Mouse (Mus musculus) induced T-regulatory cell, adult 2 months (primary cell): ENCODE measurements around the gene Inafm1.
A peak's percentile ranks its signal among the peaks of the same experiment; 100 is the strongest.
"Not testable (repeated sequence)": the region's sequence is repeated elsewhere in the genome, so short reads cannot be mapped to it uniquely, and the experiment has no call there.

Experiments
- DNase-seq: peaks from one replicate; pipeline ENCODE4 v3.0.0-alpha.2; 2012; ENCODE audit warnings: low read depth

Gene Inafm1

GRCm38 (mm10) chr7:16273081-16273765 is at the start of gene Inafm1:
TSS of gene Inafm1 (minus strand) at chr7:16273617.
- DNase-seq: peak; percentile 97

- no peak for DNase-seq
Measured at GRCm38 (mm10) chr7:16320479-16320878, 47.1 kb upstream of the Inafm1 start.

- DNase-seq: no peak
Measured at GRCm38 (mm10) chr7:16319216-16319615, 45.8 kb upstream of the Inafm1 start.

DNA sequence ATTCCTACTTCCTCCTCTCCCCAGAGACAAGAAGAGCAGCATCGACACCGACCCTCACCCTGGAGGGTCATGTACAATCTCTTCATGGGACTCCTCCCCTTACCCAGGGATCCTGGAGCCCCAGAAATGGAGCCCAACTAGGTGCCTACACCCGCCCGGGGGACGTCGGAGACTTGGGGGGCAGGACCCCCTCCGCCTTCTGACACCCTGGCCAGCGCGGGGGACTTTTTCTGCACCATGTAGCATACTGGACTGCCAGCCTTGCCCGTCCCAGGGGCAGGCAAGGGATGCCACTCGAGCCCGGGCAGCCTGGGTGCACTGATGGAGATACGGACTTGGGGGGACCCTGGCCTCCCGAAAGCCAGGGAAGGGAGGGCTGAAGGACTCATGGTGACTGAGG is 43.7 kb upstream of the Inafm1 start:
- no peak for DNase-seq

DNA sequence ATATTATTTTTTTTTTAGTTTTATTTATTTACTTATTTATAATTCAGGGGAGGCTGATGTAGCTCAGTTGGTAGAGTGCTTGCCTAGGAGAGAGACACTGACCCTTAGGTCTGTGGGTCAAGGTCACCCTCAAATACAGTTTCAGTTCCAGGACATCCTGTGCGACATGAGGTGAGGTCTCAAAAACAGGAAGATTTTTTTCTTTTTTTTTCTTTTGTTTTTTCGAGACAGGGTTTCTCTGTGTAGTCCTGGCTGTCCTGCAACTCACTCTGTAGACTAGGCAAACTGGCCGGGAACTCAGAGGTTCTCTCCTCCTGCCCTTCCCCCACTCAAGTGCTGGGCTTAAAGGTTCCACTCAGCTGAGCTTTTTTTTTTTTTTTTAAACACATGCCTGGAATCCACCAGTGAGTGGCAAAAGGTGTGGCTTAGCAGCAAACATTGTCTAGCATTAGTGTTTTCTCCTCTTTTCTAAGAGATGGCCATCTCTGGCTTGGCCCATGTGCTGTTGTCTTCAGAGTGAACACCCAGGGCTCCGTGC is 41.9 kb upstream of the Inafm1 start:
- DNase-seq: no peak

DNA sequence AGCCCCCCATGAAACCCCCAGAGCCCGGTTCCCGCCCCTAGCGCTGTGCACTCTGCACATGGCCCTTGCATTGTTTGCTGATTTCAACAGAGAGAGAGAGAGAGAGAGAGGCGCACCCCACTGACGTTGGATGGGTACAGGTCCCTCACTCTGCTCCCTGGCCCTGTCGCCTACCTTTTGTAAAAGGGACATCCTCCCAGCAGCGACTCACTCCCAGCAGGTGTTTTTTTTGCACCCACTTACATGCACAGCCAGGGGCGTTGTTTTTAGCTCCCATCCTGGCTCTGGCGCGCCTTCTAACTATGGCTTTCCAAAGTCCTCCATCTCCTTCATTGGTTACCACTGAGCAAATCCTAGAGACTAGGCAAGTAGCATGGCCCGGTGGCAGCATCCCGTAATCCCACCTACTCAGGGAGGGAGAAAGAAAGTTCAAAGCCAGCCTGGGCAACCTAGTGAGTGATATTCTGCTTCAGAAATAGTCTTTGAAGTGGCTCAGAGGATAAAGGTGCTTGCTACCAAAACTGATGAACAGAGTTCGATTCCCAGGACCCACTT is 40.9 kb upstream of the Inafm1 start:
- no peak for DNase-seq

DNA sequence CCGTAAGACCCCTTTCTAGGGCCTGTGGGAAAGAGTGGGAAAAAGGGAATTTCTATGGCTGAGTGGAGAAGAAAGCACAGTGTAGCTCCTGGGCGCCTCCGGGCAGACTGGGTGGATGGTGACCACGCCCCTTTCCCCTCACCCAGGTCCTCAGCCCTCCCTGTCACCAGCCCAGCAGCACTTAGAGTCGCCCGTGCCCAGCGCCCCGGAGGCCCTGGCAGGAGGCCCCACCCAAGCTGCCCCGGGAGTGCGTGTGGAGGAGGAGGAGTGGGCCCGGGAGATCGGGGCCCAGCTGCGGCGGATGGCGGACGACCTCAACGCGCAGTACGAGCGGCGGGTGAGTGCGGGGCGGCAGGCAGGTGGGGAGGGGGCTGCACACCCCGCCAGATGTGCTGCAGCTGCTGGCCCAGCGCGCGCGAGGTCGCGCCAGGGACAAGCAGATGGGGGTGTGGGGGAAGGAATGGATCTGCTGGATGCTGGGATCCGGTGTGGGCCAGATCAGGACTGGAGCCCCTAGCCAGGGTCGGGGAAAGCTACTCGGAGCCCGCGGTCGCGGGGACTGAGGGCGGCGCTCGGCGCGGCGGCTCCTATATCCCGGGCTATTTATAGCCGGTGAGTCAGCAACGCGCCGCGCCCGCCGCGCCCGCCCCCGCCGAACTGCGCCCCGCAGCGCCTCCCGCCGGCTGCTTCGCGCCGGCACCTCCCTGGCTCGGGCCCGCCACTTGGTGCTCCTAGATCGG is 40.2 kb upstream of the Inafm1 start:
- peak; percentile 87 for DNase-seq

GRCm38 (mm10) chr7:16312672-16313311 is 39.4 kb upstream of the Inafm1 start:
- DNase-seq: peak; percentile 85

GRCm38 (mm10) chr7:16312011-16312671 is 38.7 kb upstream of the Inafm1 start:
- no peak for DNase-seq

- DNase-seq: peak; percentile 74
Measured at GRCm38 (mm10) chr7:16311453-16312004, 38.1 kb upstream of the Inafm1 start.

DNA sequence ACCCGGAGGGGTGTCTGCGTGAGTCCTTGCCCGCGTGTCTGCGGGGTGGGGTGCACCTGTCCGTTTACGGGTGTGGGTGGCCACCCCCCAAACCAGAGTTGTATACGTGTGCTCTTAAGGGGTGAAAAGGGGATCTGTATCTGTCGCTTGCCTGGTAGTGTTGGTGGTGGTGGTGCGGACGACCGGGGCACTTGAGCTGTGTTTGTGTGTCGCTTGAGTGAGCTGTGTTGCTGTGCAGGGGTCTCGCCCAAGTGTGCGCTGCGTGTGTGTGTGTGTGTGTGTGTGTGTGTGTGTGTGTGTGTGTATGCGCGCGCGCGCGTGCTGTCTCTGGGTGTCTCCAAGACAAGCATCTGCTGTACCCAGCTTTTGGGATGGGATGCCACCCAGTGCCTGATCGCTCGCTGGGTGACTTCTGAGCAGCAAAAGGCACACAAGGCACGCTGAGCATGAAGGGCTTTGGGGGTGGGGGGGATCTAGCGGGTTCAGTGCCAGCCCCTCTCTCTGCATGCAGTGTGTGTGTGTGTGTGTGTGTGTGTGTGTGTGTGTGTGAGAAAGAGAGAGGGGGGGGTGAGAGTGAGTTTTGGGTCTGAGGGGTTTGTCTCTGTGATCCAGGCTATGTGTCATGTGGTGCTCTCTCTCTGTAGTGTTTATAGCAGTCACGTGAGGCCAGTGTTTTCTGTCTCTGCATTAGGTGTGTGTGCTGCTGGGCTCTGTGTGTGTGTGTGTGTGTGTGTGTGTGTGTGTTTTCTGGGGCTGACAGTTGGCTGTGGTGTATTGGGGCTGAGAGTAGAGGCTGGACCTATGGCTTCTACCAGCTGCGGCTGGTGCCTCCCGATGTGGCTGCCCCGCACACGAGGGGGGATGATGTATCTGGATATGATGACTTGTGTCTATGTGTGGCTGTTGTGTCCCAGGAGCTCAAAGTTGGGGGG is 37.4 kb upstream of the Inafm1 start:
- peak; percentile 77 for DNase-seq

GRCm38 (mm10) chr7:16310020-16310520 is 36.7 kb upstream of the Inafm1 start:
- DNase-seq: peak; percentile 95

- peak; percentile 94 for DNase-seq
Measured at GRCm38 (mm10) chr7:16309318-16310019, 36.1 kb upstream of the Inafm1 start.

GRCm38 (mm10) chr7:16308555-16309317 is 35.3 kb upstream of the Inafm1 start:
- DNase-seq: peak; percentile 57

GRCm38 (mm10) chr7:16308093-16308492 is 34.7 kb upstream of the Inafm1 start, which contains the start of gene Bbc3:
TSS of gene Bbc3 (plus strand) at chr7:16308393.
- DNase-seq: not testable (repeated sequence)

- DNase-seq: not testable (repeated sequence)
Measured at GRCm38 (mm10) chr7:16307141-16307540, 33.7 kb upstream of the Inafm1 start.

DNA sequence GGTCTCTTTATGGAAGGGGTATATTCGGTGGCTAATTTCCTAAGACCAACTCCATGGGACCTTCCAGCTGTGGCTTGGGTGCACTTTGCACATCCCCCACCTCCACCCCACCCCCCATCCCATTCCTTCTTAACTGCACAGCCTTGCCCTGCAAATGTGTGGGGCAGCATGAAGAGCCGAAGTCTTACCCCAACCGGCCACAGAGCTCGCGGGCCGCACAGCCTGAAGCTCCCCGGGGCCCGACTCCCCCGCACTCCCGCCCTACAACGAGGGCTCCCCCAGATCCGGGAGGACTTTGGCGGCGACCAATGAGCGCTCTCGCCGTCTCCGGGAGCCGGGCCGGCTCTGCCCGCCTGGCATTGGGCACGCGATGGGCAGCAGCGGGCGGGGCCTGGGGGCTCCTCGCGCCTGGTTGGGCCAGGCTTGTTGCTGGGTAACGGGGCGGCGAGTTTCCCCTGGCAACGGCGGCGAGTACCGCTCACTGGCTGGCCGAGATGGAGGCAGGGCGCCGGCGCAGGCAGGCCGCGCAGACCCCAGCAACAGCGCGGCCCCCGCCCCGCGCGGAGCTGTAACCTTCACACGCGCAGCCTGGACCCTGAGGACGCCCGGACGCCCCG is 26.1 kb upstream of the Inafm1 start:
- peak; percentile 90 for DNase-seq

DNA sequence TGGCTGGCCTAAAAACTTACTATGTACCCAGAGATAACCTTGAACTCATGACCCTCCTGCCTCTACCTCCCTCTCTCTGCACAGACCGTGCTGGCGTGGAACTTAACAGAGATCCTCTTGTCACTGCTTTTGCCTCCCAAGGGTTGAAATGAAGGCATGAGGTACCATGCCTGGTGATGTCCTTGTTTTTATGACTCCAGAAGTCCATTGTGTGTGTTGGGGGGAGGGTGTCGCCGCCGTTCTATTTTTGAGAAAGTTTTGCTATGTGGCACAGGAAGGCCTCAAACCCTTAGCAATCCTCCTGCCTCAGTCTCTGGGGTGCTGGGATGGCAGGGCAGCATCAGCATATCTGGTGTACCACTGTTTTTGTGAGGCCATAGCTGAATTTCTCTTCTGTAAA is 25.5 kb upstream of the Inafm1 start:
- peak; percentile 25 for DNase-seq
